Mouse (Mus musculus) heart, embryonic 11.5 days (tissue): ENCODE measurements at regions not wholly inside any gene's neighbourhood (a gene's known extent, or its start where the extent isn't known, plus 50 kb on each side); places are given as distances from the start of the nearest gene placed in this dataset.

Experiments used
- ATAC-seq: fragments of 200-750 bp; cut with Nextera tagmentation; replicated peaks from 2 replicates; pipeline ENCODE4 v1.8.0; 2017; ENCODE audit warnings: moderate library complexity; ENCODE audit not compliant: insufficient number of reproducible peaks, low FRiP score, low TSS enrichment
- H3K27ac ChIP-seq: fragments of 300-500 bp; sonication (generic); 2 replicates; pipeline ENCODE4 v1.5.1; 2014; ENCODE audit warnings: mild to moderate bottlenecking, low read depth, low read length
- H3K27me3 ChIP-seq: fragments of 300-500 bp; sonication (generic); 2 replicates; pipeline ENCODE4 v1.6.1; 2014; ENCODE audit warnings: mild to moderate bottlenecking, low read length, mixed read lengths; ENCODE audit not compliant: control insufficient read depth, insufficient read depth
- H3K36me3 ChIP-seq: fragments of 300-500 bp; sonication (generic); 2 replicates; pipeline ENCODE4 v1.6.1; 2014; ENCODE audit warnings: mild to moderate bottlenecking, low read length, moderate library complexity, mixed read lengths; ENCODE audit not compliant: control insufficient read depth, insufficient read depth
- H3K4me1 ChIP-seq: fragments of 300-500 bp; sonication (generic); 2 replicates; pipeline ENCODE4 v1.6.1; 2014; ENCODE audit warnings: low read length; ENCODE audit not compliant: control insufficient read depth, insufficient read depth
- H3K4me2 ChIP-seq: fragments of 300-500 bp; sonication (generic); 2 replicates; pipeline ENCODE4 v1.6.1; 2014; ENCODE audit warnings: mild to moderate bottlenecking, moderate library complexity
- H3K4me3 ChIP-seq: fragments of 300-500 bp; sonication (generic); 2 replicates; pipeline ENCODE4 v1.5.1; 2014; ENCODE audit warnings: low read depth, low read length
- H3K9ac ChIP-seq: fragments of 300-500 bp; sonication (generic); 2 replicates; pipeline ENCODE4 v1.6.1; 2014; ENCODE audit warnings: mild to moderate bottlenecking, low read depth, low read length, moderate library complexity
- H3K9me3 ChIP-seq: fragments of 300-500 bp; sonication (generic); replicated peaks from 2 replicates; pipeline ENCODE4 v1.6.1; 2016; ENCODE audit warnings: low read length; ENCODE audit not compliant: control insufficient read depth
- WGBS: fragments of 180-500 bp; shearing (Covaris S2); extraction: QIAGEN DNeasy Blood & Tissue Kit; methylation state at CpG from one replicate; pipeline ENCODE4 v1.1.7; 2014; ENCODE audit not compliant: insufficient replicate concordance; 5-methylcytosine and 5-hydroxymethylcytosine counted together

GRCm38 (mm10) chr3:81279266-81279665 is 243.1 kb downstream of the Pdgfc start:
- Histone ChIP-seq H3K36me3 (no peaks in the 10 kb centered on the region), H3K27ac (no peak overlapping the region), H3K4me2 (no peak overlapping the region), H3K9ac (no peak overlapping the region), H3K9me3 (no peaks in the 10 kb centered on the region), H3K4me1 (no peaks in the 10 kb centered on the region), H3K27me3 (no peaks in the 10 kb centered on the region), H3K4me3 (no peak overlapping the region)
- ATAC-seq = no peak
- 63% methylated on average over 2 of the region's 2 CpGs for WGBS

- 85% methylated on average over 2 of the region's 2 CpGs for WGBS
- no peak overlapping the region for H3K4me2 ChIP-seq
- H3K9me3 ChIP-seq = no peaks in the 10 kb centered on the region
- no peaks in the 10 kb centered on the region for H3K36me3 ChIP-seq
- no peak overlapping the region for H3K9ac ChIP-seq
- no peak for ATAC-seq
- no peak overlapping the region for H3K27ac ChIP-seq
- H3K27me3 ChIP-seq = no peaks in the 10 kb centered on the region
- no peaks in the 10 kb centered on the region for H3K4me1 ChIP-seq
- H3K4me3 ChIP-seq = no peak overlapping the region
These were observed 253.5 kb downstream of the Pdgfc start for GRCm38 (mm10) chr3:81289762-81290161.

- WGBS = 56% methylated on average over 2 of the region's 2 CpGs
- H3K27me3 ChIP-seq = no peaks in the 10 kb centered on the region
- no peak for ATAC-seq
- H3K9me3 ChIP-seq = no peaks in the 10 kb centered on the region
- H3K4me3 ChIP-seq = no peak overlapping the region
- no peaks in the 10 kb centered on the region for H3K36me3 ChIP-seq
- no peak overlapping the region for H3K4me2 ChIP-seq
- no peaks in the 10 kb centered on the region for H3K4me1 ChIP-seq
- H3K9ac ChIP-seq = no peak overlapping the region
- H3K27ac ChIP-seq = no peak overlapping the region
These were observed 256.2 kb downstream of the Pdgfc start for GRCm38 (mm10) chr3:81292404-81292803.

- no peak for ATAC-seq
- no peaks in the 10 kb centered on the region for H3K4me1 ChIP-seq
These were observed 257.1 kb downstream of the Pdgfc start for GRCm38 (mm10) chr3:81293186-81293819.

GRCm38 (mm10) chr3:81304017-81304791 is 268.0 kb downstream of the Pdgfc start:
- no peaks in the 10 kb centered on the region for H3K36me3 ChIP-seq
- no peak overlapping the region for H3K9ac ChIP-seq
- no peak overlapping the region for H3K4me3 ChIP-seq
- H3K9me3 ChIP-seq = no peaks in the 10 kb centered on the region
- no peaks in the 10 kb centered on the region for H3K4me1 ChIP-seq
- no peak overlapping the region for H3K27ac ChIP-seq
- H3K4me2 ChIP-seq = no peak overlapping the region
- no peak for ATAC-seq
- no peaks in the 10 kb centered on the region for H3K27me3 ChIP-seq
- 81% methylated on average over 5 of the region's 5 CpGs for WGBS

More at GRCm38 (mm10) chr3:81293186-81293819, 257.1 kb downstream of the Pdgfc start:
- Histone ChIP-seq H3K27ac (no peak overlapping the region), H3K9ac (no peak overlapping the region), H3K9me3 (no peaks in the 10 kb centered on the region), H3K4me3 (no peak overlapping the region), H3K4me2 (no peak overlapping the region), H3K27me3 (no peaks in the 10 kb centered on the region), H3K36me3 (no peaks in the 10 kb centered on the region)
- WGBS = 84% methylated on average over 3 of the region's 3 CpGs

GRCm38 (mm10) chr3:81305412-81306165 is 269.4 kb downstream of the Pdgfc start:
- H3K4me2 ChIP-seq = no peak overlapping the region
- no peak overlapping the region for H3K9ac ChIP-seq
- no peaks in the 10 kb centered on the region for H3K36me3 ChIP-seq
- WGBS = 74% methylated on average over 10 of the region's 10 CpGs
- H3K27ac ChIP-seq = no peak overlapping the region
- no peak overlapping the region for H3K4me3 ChIP-seq
- no peaks in the 10 kb centered on the region for H3K9me3 ChIP-seq
- no peaks in the 10 kb centered on the region for H3K4me1 ChIP-seq
- H3K27me3 ChIP-seq = no peaks in the 10 kb centered on the region
- no peak for ATAC-seq

- Histone ChIP-seq H3K36me3 (no peaks in the 10 kb centered on the region), H3K4me3 (no peak overlapping the region), H3K9ac (no peak overlapping the region), H3K9me3 (no peaks in the 10 kb centered on the region), H3K4me1 (no peaks in the 10 kb centered on the region), H3K4me2 (no peak overlapping the region), H3K27me3 (no peaks in the 10 kb centered on the region), H3K27ac (no peak overlapping the region)
- no peak for ATAC-seq
- 68% methylated on average over 3 of the region's 3 CpGs for WGBS
These were observed 290.6 kb downstream of the Pdgfc start for GRCm38 (mm10) chr3:81326866-81327265.

GRCm38 (mm10) chr3:81351739-81352138 is 315.5 kb downstream of the Pdgfc start:
- Histone ChIP-seq H3K4me1 (no peaks in the 10 kb centered on the region), H3K27ac (no peak overlapping the region), H3K4me2 (no peak overlapping the region), H3K9ac (no peak overlapping the region), H3K27me3 (no peaks in the 10 kb centered on the region), H3K4me3 (no peak overlapping the region), H3K36me3 (no peaks in the 10 kb centered on the region), H3K9me3 (no peaks in the 10 kb centered on the region)
- ATAC-seq = no peak
- 85% methylated on average over 15 of the region's 15 CpGs for WGBS
